8 mouse cellular contexts compared by ENCODE assay signal in genomic region chr8:3630647-3631477, GRCm38 (mm10). TPM values are rescaled to one million over a fixed set of nuclear protein-coding genes. Genes with fewer than 3 reads are reported as not detected.
DNase-seq lines count a peak whose midpoint lies in the region; ATAC-seq lines count a peak whose summit lies in the region.

Gene Stxbp2, plus strand, starts transcription at chr8:3630955.

- no peaks in the 10 kb centered on the region for H3K9me3 ChIP-seq in heart, embryonic 11.5 days (replicated peaks; ENCODE audit: control insufficient read depth, low read length)
- H3K9me3 ChIP-seq in kidney, embryonic 16.5 days (ENCODE audit: low read length): no peaks in the 10 kb centered on the region
- no peaks in the 10 kb centered on the region for H3K9me3 ChIP-seq in liver, embryonic 11.5 days (ENCODE audit: control insufficient read depth, low read length)

- peak within 1 kb of the TSS; percentile 55 for H3K4me3 ChIP-seq in heart, embryonic 11.5 days (ENCODE audit: low read depth, low read length)
- H3K4me3 ChIP-seq in kidney, embryonic 16.5 days (ENCODE audit: low read length): peak within 1 kb of the TSS; percentile 72
- H3K4me3 ChIP-seq in liver, embryonic 11.5 days (ENCODE audit: low read depth, low read length): peak within 1 kb of the TSS; percentile 68

- 7% methylated on average over 47 of the region's 47 CpGs for WGBS in heart, embryonic 11.5 days (ENCODE audit: insufficient replicate concordance)
- WGBS in kidney, embryonic 16.5 days: 5% methylated on average over 47 of the region's 47 CpGs
- WGBS in liver, embryonic 11.5 days: 8% methylated on average over 47 of the region's 47 CpGs

- peak; percentile 92 for ATAC-seq in common myeloid progenitor, adult 5-6 weeks (replicated peaks; ENCODE audit: low read depth, poor library complexity, severe bottlenecking)
- ATAC-seq in heart, embryonic 11.5 days (replicated peaks; ENCODE audit: insufficient number of reproducible peaks, low FRiP score, low TSS enrichment): peak; percentile 87
- ATAC-seq in kidney, embryonic 16.5 days (ENCODE audit: low FRiP score, low TSS enrichment): peak; percentile 94
- peak; percentile 91 for ATAC-seq in liver, embryonic 11.5 days (replicated peaks; ENCODE audit: low FRiP score)
- peak; percentile 84 for ATAC-seq in monocyte, adult 5-6 weeks (replicated peaks; ENCODE audit: insufficient number of reproducible peaks, low FRiP score, low TSS enrichment, poor library complexity, severe bottlenecking)

- peaks cover 7% of the 10 kb centered on the region for H3K36me3 ChIP-seq in heart, embryonic 11.5 days (ENCODE audit: control insufficient read depth, insufficient read depth, low read length)
- peaks cover 4% of the 10 kb centered on the region; the same call in 1 of the 2 replicates for H3K36me3 ChIP-seq in kidney, embryonic 16.5 days (ENCODE audit: insufficient read depth, low read length)
- H3K36me3 ChIP-seq in liver, embryonic 11.5 days (ENCODE audit: control insufficient read depth, insufficient read depth, low read length): peaks cover 13% of the 10 kb centered on the region; the same call in 1 of the 2 replicates
- no peaks in the 10 kb centered on the region; the same call in 1 of the 2 replicates for H3K36me3 ChIP-seq in splenic B cell, adult 2 months (ENCODE audit: control insufficient read depth, insufficient read depth, low read length, poor library complexity, severe bottlenecking)

- H3K4me1 ChIP-seq in heart, embryonic 11.5 days (ENCODE audit: control insufficient read depth, insufficient read depth, low read length): peaks cover 3% of the 10 kb centered on the region; the same call in 1 of the 2 replicates
- H3K4me1 ChIP-seq in kidney, embryonic 16.5 days (ENCODE audit: insufficient read depth, low read length): peaks cover 7% of the 10 kb centered on the region; the same call in 1 of the 2 replicates
- H3K4me1 ChIP-seq in liver, embryonic 11.5 days (replicated peaks; ENCODE audit: control insufficient read depth, insufficient read depth, low read length): no peaks in the 10 kb centered on the region

- H3K27me3 ChIP-seq in heart, embryonic 11.5 days (ENCODE audit: control insufficient read depth, insufficient read depth, low read length): no peaks in the 10 kb centered on the region; the same call in 1 of the 2 replicates
- H3K27me3 ChIP-seq in kidney, embryonic 16.5 days (ENCODE audit: insufficient read depth, low read length): 0 out of 2 replicates have a peak, but pooled peaks cover 10% of the 10 kb centered on the region
- H3K27me3 ChIP-seq in liver, embryonic 11.5 days (replicated peaks; ENCODE audit: control insufficient read depth, insufficient read depth, low read length): no peaks in the 10 kb centered on the region
- no peaks in the 10 kb centered on the region for H3K27me3 ChIP-seq in splenic B cell, adult 2 months (ENCODE audit: control insufficient read depth, insufficient read depth, low read length, poor library complexity, severe bottlenecking)

- H3K27ac ChIP-seq in heart, embryonic 11.5 days (ENCODE audit: low read depth, low read length): no peak within 1 kb of the TSS
- H3K27ac ChIP-seq in kidney, embryonic 16.5 days (ENCODE audit: low read length): no peak within 1 kb of the TSS
- H3K27ac ChIP-seq in liver, embryonic 11.5 days (ENCODE audit: low read depth, low read length): peak within 1 kb of the TSS; percentile 40; the same call in 1 of the 2 replicates

- peak; percentile 61 for DNase-seq in ovary, adult 18-20 months (ENCODE audit: low spot score)
- no peak for DNase-seq in ovary, postnatal 10 days (ENCODE audit: low spot score)
- DNase-seq in liver, embryonic 11.5 days (ENCODE audit: low spot score): peak; percentile 80
- peak; percentile 92 for DNase-seq in splenic B cell, adult 2 months (ENCODE audit: low read depth, low spot score)

- peak within 1 kb of the TSS; percentile 77 for H3K9ac ChIP-seq in heart, embryonic 11.5 days (ENCODE audit: low read depth, low read length)
- H3K9ac ChIP-seq in kidney, embryonic 16.5 days (replicated peaks; ENCODE audit: low read length): peak within 1 kb of the TSS; percentile 71
- peak within 1 kb of the TSS; percentile 81 for H3K9ac ChIP-seq in liver, embryonic 11.5 days (ENCODE audit: low read depth, low read length)

- H3K4me2 ChIP-seq in heart, embryonic 11.5 days: peak within 1 kb of the TSS; percentile 70
- peak within 1 kb of the TSS; percentile 71 for H3K4me2 ChIP-seq in kidney, embryonic 16.5 days (replicated peaks; ENCODE audit: low read depth, low read length)
- peak within 1 kb of the TSS; percentile 81 for H3K4me2 ChIP-seq in liver, embryonic 11.5 days

RNA-seq across cellular contexts. Expression of gene Stxbp2, which starts in this region (rescaled TPM):
- 92.9 and 112 TPM in 2 replicates for total RNA-seq in common myeloid progenitor, adult 5-6 weeks (2017)
- polyA plus RNA-seq in heart, embryonic 11.5 days (2014; fragmentation: Nextera tagmentation; extraction: Ambion mirVana): 57.7 and 60.2 TPM in 2 replicates
- 102 and 105 TPM in 2 replicates for polyA plus RNA-seq in kidney, embryonic 16.5 days (2015; fragmentation: Nextera tagmentation; extraction: Ambion mirVana)
- 97.5 and 105 TPM in 2 replicates for polyA plus RNA-seq in liver, embryonic 11.5 days (2014; fragmentation: Nextera tagmentation; extraction: Ambion mirVana)
- total RNA-seq in monocyte, adult 5-6 weeks (2017): 132 to 212 TPM (median 174 TPM) in 3 replicates
